In the genomic region with DNA sequence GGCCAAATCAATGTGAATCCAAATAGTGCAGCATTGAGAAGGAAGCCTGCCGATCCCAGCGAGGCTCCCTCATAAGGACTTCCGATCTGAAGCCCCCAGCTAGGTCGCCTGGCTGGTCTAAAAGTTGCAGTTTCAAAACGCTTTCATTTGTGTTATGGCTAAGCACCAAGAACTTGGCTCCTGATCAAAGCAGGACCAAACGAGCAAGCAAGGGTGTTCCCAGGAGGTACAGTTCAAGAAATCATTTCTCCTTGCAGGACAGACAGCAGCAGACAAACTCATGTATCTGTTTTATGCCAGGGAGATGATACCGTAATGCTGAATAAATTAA, we compare ENCODE assay signal across 9 mouse cellular contexts.
DNase-seq lines count a peak whose midpoint lies in the region; ATAC-seq and TF ChIP-seq lines count a peak whose summit lies in the region.
"Had no signal": no experiment of that assay in that cellular context is flagged by ENCODE, and none has a peak within 500 bp of the region (broad histone marks: within the 10 kb centered on the region; RNA-seq: fewer than 3 reads in every experiment).

No protein-coding gene starts in this region.

- no peak for ATAC-seq in lung, embryonic 15.5 days (ENCODE audit: borderline replicate concordance, extremely low read depth, low FRiP score, low TSS enrichment)
- ATAC-seq in liver, embryonic 11.5 days (replicated peaks; ENCODE audit: low FRiP score) = no peak
- ATAC-seq in stomach, embryonic 15.5 days (ENCODE audit: insufficient read depth, low FRiP score, low read depth) = no peak

- peaks cover 38% of the 10 kb centered on the region for H3K4me1 ChIP-seq in cerebellum, adult 2 months (ENCODE audit: control insufficient read depth, insufficient read depth, low read length)
- peaks cover 33% of the 10 kb centered on the region for H3K4me1 ChIP-seq in lung, embryonic 15.5 days
- peaks cover 7% of the 10 kb centered on the region for H3K4me1 ChIP-seq in liver, embryonic 11.5 days (replicated peaks; ENCODE audit: control insufficient read depth, insufficient read depth, low read length)
- peaks cover 20% of the 10 kb centered on the region for H3K4me1 ChIP-seq in stomach, embryonic 15.5 days

- H3K4me3 ChIP-seq in cerebellum, adult 2 months (replicated peaks; ENCODE audit: insufficient read depth, low read depth, low read length) = no peak overlapping the region
- H3K4me3 ChIP-seq in lung, embryonic 15.5 days = peak overlapping the region; percentile 41
- H3K4me3 ChIP-seq in liver, embryonic 11.5 days (ENCODE audit: low read depth, low read length) = no peak overlapping the region
- H3K4me3 ChIP-seq in stomach, embryonic 15.5 days (replicated peaks) = peak overlapping the region; percentile 41

- TF ChIP-seq POLR2A in cerebellum, adult 2 months (IDR thresholded peaks at IDR 0.05; ENCODE audit: borderline replicate concordance, insufficient read depth, low read length) = no peak

- H3K9me3 ChIP-seq in lung, embryonic 15.5 days = no peaks in the 10 kb centered on the region
- no peaks in the 10 kb centered on the region for H3K9me3 ChIP-seq in liver, embryonic 11.5 days (ENCODE audit: control insufficient read depth, low read length)
- H3K9me3 ChIP-seq in stomach, embryonic 15.5 days = no peaks in the 10 kb centered on the region

- TF ChIP-seq CTCF in cerebellum, adult 2 months (IDR thresholded peaks at IDR 0.05; ENCODE audit: borderline replicate concordance, insufficient read depth, low read depth, low read length) = no peak

- H3K9ac ChIP-seq in lung, embryonic 15.5 days = 0 out of 2 replicates have a peak overlapping the region, but pooled peaks have one; percentile 14
- no peak overlapping the region for H3K9ac ChIP-seq in liver, embryonic 11.5 days (ENCODE audit: low read depth, low read length)
- no peak overlapping the region for H3K9ac ChIP-seq in stomach, embryonic 15.5 days

- peak overlapping the region; percentile 4; the same call in 1 of the 2 replicates for H3K27ac ChIP-seq in cerebellum, adult 2 months (ENCODE audit: insufficient read depth, low read length)
- H3K27ac ChIP-seq in lung, embryonic 15.5 days = peak overlapping the region; percentile 83
- H3K27ac ChIP-seq in liver, embryonic 11.5 days (ENCODE audit: low read depth, low read length) = peak overlapping the region; percentile 21; the same call in 1 of the 2 replicates
- peak overlapping the region; percentile 80 for H3K27ac ChIP-seq in stomach, embryonic 15.5 days

- 23% methylated on average over 7 of the region's 7 CpGs for WGBS in cerebellum, adult 2 months
- 11% methylated on average over 7 of the region's 7 CpGs for WGBS in lung, embryonic 15.5 days
- 44% methylated on average over 7 of the region's 7 CpGs for WGBS in liver, embryonic 11.5 days
- WGBS in stomach, embryonic 15.5 days = 19% methylated on average over 7 of the region's 7 CpGs

- DNase-seq in cerebellum, adult 2 months = peak; percentile 33 to 45
- DNase-seq in cerebellum, adult 11 months = no peak
- DNase-seq in lung, postnatal 10 days = no peak
- no peak for DNase-seq in liver, embryonic 11.5 days (ENCODE audit: low spot score)
- DNase-seq in adrenal gland, adult (ENCODE audit: inconsistent age in 2 of 2, low spot score in 1 of 2) = no peak
- no peak for DNase-seq in gastrocnemius, adult 8-10 months (ENCODE audit: low spot score in 2 of 2)
- DNase-seq: spleen, adult 18-20 months had no signal

- peak overlapping the region; percentile 70 for H3K4me2 ChIP-seq in lung, embryonic 15.5 days
- H3K4me2 ChIP-seq in liver, embryonic 11.5 days = peak overlapping the region; percentile 55
- peak overlapping the region; percentile 52 for H3K4me2 ChIP-seq in stomach, embryonic 15.5 days

- no peaks in the 10 kb centered on the region for H3K36me3 ChIP-seq in lung, embryonic 15.5 days
- no peaks in the 10 kb centered on the region for H3K36me3 ChIP-seq in liver, embryonic 11.5 days (ENCODE audit: control insufficient read depth, insufficient read depth, low read length)
- H3K36me3 ChIP-seq in stomach, embryonic 15.5 days = no peaks in the 10 kb centered on the region

- H3K27me3 ChIP-seq in cerebellum, adult 2 months (ENCODE audit: control insufficient read depth, insufficient read depth, low read length) = no peaks in the 10 kb centered on the region
- no peaks in the 10 kb centered on the region for H3K27me3 ChIP-seq in lung, embryonic 15.5 days
- peaks cover 3% of the 10 kb centered on the region; the same call in 1 of the 2 replicates for H3K27me3 ChIP-seq in liver, embryonic 11.5 days (replicated peaks; ENCODE audit: control insufficient read depth, insufficient read depth, low read length)
- no peaks in the 10 kb centered on the region for H3K27me3 ChIP-seq in stomach, embryonic 15.5 days (replicated peaks)

Comparison
In these comparisons a context has a peak if more than half of its experiments do, and no peak if none do; other contexts are left out.
1. DNase-seq: peak in cerebellum, adult 2 months (2 of 2); none in cerebellum, adult 11 months (single experiment), lung, postnatal 10 days (single experiment), liver, embryonic 11.5 days (single experiment), adrenal gland, adult (0 of 2) and gastrocnemius, adult 8-10 months (0 of 2).
2. H3K27ac ChIP-seq: peak in every context shown above with its lines; median percentile 83 in lung, embryonic 15.5 days; 80 in stomach, embryonic 15.5 days; 21 in liver, embryonic 11.5 days; 4 in cerebellum, adult 2 months.
3. H3K4me3 ChIP-seq: peak in lung, embryonic 15.5 days (single experiment) and stomach, embryonic 15.5 days (single experiment); none in cerebellum, adult 2 months (single experiment) and liver, embryonic 11.5 days (single experiment).
4. Peak in every context shown above with its lines, with median percentiles within 50 percentile points of each other: H3K4me2 ChIP-seq.